Mouse (Mus musculus): ENCODE data around the gene 9130230L23Rik. TPM values are rescaled to one million over a fixed set of nuclear protein-coding genes. Genes with fewer than 3 reads are reported as not detected.
"Not testable (repeated sequence)": the region's sequence is repeated elsewhere in the genome, so short reads cannot be mapped to it uniquely, and the experiment has no call there.

Gene 9130230L23Rik
- total RNA-seq, 2 experiments from 2014 or later = not detected

- DNase-seq = no peak
These were observed 1.1 kb upstream of the 9130230L23Rik start for GRCm38 (mm10) chr5:66005041-66005678.

- DNase-seq = no peak
These were observed 2.9 kb downstream of the 9130230L23Rik start for GRCm38 (mm10) chr5:66001232-66001631.

GRCm38 (mm10) chr5:66000567-66001125, 3.4 kb downstream of the 9130230L23Rik start:
- no peak for DNase-seq

DNA sequence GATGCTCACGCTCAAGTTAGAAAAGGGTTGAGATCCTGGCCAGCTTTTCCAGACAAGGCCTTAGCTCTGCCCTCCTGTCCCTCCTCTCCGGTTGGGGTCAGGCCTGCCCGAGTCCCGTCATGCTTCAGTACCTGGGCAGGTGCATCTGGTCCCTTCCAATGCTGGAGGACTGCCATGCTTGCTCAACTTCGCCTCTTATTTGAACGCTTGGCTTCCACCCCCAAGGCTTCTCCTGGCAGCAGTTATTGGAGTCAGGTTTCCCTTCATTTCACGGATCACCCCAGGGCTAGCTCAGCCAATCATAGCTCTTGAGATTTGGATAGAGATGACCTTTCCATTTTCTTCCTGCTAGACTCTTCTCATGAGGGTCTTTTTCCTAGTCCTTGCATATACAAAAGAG, 4.0 kb downstream of the 9130230L23Rik start:
- no peak for DNase-seq

DNA sequence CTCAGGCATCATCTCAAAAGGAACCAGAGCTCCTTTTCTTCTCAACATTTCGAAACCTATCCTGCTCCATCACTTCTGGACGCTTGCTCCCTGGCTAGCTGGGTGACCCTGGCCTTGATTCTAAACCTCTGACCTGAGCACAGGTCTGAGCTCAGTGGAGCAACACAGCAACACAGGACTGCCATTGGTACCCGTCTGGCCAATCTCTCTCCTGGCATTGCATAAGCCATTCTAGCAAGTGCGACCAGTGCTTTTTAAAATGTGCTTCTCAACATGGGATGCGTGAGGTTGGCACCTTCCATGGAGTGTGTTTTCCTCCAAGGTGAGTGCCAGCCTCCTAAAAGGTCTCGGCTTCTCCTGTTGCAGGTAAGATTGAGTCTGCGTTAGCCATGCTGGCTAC, 5.0 kb downstream of the 9130230L23Rik start:
- DNase-seq = no peak

DNA sequence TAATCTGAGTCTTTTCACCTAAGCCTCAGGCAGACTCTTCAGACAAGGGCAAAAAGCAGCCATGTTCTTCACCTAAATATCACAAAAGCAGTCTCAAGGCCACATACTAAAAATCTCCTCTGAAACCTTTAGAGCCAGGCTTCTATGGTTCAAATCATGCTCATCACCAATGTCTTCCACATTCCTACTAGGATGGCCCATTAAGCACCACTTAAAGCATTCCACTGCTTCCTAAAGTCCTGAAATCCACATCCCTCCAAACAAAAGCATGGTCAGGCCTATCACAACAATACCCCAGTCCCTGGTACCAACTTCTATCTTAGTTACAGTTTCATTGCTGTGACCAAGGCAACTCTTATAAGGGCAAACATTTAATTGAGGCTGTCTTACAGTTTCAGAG, 6.3 kb downstream of the 9130230L23Rik start:
- no peak for DNase-seq

DNA sequence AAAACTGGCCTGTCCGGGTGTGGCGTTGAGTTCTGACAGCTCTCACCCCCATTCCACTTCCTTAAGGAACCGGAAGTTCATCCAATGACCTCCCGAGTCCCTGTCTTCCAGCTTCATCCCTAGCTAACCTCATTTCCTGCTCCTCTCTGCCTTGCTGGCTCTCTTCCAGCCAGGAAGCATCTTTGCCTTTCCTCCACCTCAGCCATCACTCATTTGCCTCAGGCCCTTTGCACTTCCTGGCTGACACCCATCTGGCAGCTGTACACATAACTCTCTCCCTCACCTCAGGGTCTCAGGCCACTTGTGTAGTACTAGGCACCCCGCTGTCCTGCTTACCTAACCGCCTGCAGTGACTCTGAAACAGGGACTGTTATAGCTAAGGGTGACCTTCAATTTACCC, 9.4 kb downstream of the 9130230L23Rik start:
- peak; percentile 10 for DNase-seq

DNA sequence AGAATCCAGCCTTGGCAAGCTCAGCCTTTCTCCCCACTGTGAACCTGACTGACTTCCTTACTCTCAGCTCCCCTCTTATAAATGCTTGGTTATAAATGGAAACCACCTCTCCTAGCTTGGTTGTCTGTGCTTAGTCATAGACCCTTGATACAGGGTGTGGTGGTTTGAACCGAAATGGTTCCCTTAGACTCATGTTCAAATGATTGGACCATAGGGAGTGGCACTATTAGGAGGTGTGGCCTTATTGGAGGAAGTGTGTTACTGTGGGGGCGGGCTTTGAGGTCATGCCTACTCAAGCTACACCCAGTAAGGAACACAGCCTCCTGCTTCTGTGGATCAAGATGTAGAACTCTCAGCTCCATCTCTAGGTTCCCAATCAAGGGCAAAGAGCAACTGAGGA, 12.9 kb downstream of the 9130230L23Rik start:
- no peak for DNase-seq

GRCm38 (mm10) chr5:65987004-65987403, 17.1 kb downstream of the 9130230L23Rik start:
- not testable (repeated sequence) for DNase-seq

DNA sequence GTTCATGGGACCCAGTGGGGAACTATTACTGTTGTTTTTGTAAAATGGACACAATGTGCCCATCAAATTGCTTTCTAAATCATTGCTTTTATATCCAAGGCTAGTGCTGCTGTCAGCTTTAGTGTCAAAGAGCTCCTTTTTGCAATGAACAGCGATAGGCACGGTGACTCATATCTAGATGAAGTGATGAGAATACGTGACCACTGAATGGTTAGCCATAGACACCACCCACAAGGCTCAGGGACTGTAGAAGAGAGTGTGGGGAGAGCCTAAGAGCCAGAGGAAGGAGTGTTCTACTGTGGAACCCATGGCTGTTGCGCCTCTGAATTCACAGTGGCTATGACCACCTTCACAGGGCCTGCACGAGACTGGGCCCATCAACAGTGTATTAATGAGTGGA, 17.7 kb downstream of the 9130230L23Rik start:
- no peak for DNase-seq

- no peak for DNase-seq
These were observed 28.4 kb downstream of the 9130230L23Rik start for GRCm38 (mm10) chr5:65975731-65976130.

DNA sequence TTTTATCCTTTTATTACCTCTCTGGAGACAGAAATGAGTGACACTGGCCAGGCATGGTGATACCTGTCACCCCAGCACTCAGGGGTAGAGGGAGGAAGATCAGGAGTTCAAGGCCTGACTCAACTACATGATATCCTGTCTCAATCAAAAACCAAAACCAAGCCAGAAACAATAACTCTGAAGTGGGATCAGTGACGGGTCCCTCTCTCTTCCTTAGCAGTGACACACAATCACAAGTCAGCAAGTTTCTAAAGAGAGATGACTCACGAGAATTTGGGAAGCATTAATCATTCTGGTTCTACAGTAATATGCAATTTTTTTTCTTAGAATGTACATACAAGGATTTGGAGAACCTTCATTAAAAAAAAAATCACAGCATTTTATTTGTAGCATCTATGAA, 30.9 kb downstream of the 9130230L23Rik start:
- DNase-seq = no peak

- DNase-seq = no peak
These were observed 36.1 kb downstream of the 9130230L23Rik start for GRCm38 (mm10) chr5:65968004-65968403.

GRCm38 (mm10) chr5:65967091-65967490, 37.0 kb downstream of the 9130230L23Rik start:
- no peak for DNase-seq

GRCm38 (mm10) chr5:65965771-65966279, 38.3 kb downstream of the 9130230L23Rik start:
- no peak for DNase-seq

DNA sequence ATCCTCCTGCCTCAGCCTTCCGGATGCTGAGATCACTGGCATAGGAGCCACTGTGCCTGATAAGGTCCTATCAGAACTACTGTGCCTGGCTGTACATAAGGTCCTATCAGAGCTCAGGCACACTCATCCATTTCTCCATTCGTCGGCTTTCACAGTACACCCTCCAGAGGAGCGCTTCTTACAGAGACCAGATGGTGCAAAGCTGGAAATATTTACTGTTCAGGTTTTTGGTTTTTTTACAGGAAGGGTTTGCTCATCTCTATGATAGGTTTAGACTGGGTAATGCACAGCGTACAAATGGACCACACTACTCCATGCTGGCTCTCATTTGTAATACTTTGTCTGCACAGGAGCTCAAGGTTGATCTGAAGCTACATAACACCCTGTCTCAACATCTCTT, 40.8 kb downstream of the 9130230L23Rik start:
- DNase-seq = no peak

DNA sequence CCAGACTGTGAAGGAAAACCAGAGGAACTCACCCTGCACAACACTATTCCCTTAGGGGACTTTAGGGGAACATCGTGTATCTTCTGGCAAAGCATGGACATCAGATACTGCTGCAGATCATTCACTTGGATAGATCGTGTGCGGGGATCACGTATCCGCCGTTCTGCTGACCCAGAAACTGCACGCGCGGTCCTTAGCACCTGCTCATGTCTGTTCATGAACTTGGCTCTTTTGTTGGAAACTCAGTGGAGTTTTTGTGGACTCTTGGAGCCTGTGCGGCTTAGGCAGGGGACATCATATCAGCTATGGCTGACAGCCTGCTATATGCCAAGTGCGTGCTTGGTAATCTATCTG, 43.5 kb downstream of the 9130230L23Rik start:
- no peak for DNase-seq

GRCm38 (mm10) chr5:65959893-65960596, 44.0 kb downstream of the 9130230L23Rik start:
- DNase-seq = no peak

DNA sequence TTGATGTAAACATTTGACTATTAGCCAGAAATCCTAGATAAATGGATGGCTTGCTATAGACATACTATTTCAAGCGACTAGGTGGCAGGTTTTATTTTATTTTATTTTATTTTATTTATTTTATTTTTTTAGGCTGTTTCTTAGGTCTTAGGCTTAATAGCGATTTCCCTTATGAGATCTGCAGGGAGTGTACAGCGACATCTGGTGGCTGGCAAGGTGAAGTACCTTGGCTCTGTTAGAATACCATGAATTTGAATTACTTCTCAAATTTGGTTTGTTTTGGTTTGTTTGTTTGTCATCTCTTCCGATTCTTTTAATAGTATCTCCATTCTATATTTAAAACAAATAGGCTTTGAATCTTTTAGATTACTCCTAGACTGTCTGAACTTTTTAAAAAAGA, 45.5 kb downstream of the 9130230L23Rik start:
- DNase-seq = peak; percentile 49

DNA sequence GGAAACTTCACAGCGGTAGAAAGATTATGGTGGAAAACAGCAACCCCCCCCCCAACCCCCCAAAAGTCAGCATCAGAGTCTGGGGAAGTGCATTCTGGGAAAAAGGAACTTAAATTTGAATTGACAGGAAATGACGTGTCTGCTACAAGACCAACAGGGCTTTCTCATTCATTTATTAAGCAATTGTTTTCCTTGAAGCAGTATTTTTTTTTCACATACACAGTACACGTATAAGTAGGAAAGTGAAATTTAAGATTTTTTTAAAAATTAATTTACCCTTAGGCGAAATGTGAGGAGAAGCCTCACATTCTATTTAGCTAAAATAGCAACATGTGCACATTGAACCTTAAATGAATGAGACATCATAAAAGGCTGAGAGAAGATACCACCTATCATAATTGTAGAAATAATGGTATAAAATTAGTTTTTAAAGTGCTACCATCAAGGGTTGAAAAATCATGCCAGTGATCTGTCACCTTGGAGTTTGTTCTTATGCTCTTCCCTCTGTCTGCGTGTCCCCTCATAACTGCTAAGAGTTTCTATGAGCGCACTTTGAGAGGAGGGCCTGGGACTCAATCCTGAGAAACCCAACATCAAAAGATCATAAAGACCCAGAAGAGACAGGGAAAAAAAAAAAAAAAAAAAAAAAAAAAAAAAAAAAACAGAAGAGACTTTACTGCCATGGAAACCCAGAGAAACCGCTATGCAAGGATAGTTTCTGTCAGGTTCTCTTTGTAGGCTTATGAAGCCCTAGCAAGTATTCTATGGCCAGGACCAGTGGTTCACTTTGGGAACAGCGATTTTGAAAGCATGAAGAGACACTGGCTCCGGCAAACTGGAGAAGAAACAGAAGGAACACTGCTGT, 47.7 kb downstream of the 9130230L23Rik start:
- DNase-seq = no peak

DNA sequence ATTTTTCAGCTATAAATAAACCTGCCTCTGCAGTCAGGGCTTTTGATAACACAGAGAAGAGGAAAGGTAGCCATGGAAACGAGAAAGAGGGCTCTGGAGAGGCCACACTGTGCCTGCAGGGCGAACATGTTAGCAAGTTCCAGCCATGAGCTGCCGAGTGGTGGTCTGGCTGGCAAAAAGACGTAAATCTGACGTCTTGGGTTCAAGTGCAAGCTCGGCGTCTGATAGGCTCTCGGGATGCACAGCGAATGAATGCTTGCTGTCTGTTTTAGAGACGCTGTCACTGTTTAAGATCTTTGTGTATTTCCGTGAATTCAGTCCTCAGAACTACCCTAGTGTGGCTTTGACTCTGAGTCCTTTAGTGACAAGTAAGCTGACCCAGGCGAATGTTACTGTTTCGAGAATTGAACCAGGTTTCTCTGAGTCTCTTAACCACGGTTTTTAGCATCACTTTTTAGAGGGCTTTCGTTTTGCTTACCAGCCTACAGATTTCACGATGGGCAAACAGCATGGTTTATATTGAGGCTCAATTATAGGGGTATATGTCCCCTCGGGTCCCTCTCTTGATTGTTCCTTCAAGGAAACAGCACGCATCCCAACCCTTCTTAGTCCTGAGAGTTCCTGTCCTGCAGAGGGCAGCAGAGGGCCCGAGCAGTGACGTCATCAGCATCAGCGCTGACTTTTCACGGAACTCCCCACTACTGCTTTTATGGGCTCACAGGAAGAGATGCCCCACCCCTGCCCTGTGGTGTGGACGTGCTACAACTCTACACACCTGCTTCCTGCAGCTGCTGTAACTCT, 48.5 kb downstream of the 9130230L23Rik start:
- DNase-seq = peak; percentile 90
